Mouse (Mus musculus) natural killer cell, adult 2 months (primary cell): ENCODE data around the gene Gal3st2b.
"Not testable (repeated sequence)": the region's sequence is repeated elsewhere in the genome, so short reads cannot be mapped to it uniquely, and the experiment has no call there.

Experiments used
- DNase-seq, 2 experiments: peaks; one replicate each; pipeline ENCODE4 v3.0.0; 2022; ENCODE audit warnings: low spot score in 2 of 2

Gal3st2b gene

DNA sequence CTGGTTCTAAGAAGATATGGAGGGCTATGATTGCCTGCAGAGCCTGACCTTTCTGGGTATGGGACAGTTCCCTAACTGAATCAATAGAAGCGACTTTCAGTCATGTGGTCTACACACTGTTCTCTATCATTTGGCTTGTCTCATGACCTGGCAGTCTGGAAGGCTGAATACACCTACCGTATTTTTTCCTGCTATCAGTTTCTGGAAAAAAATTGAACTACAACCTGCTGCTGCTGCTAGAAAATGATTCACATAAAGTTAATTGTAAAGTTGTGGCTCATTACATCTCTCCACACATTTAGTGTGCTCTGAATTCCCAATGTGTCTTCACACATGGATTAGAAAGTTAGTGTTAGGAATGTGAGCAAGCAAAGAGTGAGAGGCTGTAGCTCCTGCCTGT is at the start of gene Gal3st2b:
Gal3st2b (plus strand) TSS at position 301 of the 400 bp plus-strand sequence.
- DNase-seq: not testable (repeated sequence)

DNA sequence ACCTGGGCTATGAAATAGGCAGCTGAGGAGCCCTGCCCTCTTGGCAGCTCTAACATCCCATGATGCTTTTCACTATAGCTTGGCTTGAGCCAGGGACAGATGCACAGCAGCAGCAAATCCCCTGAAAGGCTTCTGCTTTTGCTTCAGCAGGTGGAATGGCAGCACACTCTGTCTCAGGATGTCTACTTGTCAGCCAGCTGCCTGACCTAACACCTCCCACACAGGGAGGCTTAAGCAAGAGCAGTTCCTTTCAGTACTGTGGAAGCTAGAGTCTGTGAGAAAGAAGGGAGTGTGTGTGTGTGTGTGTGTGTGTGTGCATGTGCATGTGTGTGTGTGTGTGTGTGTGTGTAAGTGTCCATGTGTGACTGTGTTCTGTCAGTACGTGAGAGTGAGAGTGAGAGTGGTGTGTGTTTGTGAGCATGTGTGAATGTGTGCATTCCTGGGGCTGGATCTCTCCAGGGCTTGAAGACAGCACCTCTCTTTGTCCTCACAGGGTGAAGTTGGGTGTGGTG is 46.5 kb upstream of the Gal3st2b start:
- not testable (repeated sequence) for DNase-seq

DNA sequence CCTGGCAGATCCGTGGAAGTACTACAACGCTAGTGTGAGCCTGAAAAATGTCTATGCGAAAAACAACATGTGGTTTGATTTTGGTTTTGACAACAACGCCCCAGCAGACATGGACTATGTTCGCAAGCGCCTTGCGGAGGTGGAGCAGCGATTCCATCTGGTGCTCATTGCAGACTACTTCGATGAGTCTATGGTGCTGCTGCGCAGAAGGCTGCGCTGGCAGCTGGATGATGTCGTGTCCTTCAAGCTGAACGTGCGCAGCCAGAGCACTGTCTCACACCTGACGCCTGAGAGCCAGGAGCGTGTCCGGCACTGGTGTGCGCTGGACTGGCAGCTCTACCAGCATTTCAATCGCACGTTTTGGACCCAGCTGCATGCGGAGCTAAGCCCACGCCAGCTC is 43.7 kb upstream of the Gal3st2b start:
- not testable (repeated sequence) for DNase-seq

DNA sequence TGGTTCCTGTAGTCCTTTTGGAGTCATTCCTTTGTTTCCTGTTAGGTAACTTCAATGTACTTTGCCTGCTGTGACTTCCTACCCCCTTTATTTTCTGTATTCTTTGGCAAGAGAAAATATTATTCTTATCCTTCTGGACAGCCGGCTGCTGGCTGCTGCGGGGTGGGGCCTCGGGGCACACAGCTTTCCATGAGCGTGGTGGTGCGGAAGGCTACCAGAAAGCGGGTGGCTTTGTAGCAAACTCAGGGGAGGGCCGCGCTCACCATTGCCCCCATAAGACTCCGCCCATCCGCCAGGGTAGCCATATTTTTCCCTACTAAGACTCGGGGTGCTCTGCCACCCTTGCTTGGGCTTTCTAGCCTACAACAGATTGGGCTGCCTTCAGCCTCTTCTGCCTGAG is 36.3 kb upstream of the Gal3st2b start:
- DNase-seq: not testable (repeated sequence)

DNA sequence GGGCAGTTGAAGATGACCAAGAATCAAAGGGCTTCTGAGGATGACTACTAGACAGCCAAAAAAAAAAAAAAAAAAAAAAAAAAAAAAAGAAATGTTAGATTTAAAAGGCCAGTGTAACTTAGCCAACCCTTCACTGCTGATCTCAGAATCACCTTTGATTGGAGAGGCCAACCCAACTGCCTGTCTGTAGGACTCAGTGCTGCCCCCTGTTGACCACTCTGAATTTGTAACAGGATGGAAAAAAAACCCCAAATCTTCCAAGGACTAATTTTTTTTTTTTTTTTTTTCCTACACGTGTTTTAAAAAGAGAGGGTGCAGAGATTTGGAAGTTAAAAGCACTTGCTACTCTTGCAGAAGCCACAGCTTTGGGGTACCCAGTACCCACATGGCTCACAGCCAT is 27.2 kb upstream of the Gal3st2b start:
- not testable (repeated sequence) for DNase-seq

DNA sequence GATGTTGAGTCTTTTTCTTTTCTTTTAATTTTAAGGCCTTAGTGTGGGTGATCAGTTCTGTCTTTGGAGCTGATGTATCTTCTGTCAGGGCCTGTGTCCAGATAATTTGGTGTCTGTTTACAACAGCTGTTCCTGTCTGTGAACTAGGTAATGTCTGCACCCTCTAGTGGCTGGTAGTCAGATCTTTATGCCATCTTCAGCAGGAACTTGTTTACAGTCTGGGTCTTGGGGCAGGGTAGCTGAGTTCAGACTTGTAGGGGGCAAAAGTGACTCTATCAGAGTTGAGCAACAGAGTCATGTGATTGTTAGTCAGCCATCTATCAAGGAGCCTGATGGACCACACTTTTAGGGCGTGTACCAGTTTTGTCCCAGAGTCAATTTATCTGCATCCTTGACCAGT is 20.7 kb upstream of the Gal3st2b start:
- DNase-seq: not testable (repeated sequence)

DNA sequence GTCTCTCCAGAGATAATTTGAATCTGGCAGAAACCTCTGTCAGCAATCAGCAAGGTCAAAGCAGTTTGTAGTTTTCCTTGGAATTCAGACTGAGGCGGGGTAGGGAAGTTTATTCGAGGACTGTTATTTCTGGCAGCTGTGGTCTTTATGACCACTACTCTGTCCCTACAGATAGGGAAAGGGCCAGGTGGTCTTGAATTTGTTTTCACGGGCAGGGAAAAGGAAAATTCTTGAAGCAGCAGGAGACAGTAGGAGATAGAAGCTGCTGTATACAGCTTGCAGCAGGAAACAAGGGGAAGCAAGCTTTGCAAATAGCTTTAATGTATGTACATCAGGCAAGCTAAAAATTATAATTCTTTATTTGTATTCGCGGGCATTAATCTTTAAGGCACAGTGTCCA is 16.8 kb upstream of the Gal3st2b start:
- not testable (repeated sequence) for DNase-seq

DNA sequence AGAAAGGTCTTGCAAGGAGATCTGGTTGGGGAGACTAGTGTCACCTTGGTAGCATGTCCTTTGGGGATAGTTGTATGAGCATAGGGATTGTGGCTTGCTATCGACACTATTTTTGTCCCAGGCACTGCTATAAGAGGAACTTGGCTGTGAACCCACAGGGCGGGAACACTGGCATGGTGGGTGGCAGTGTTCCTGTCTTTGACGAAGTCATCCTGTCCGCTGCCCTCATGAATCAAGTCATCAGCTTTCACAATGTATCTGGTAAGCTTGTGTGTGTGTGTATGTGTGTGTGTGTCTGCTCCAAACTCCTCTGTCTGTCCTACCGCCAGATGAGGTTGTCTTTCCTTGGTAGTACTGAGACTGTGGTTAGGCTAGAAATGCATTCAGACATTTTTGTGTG is 11.4 kb upstream of the Gal3st2b start:
- not testable (repeated sequence) for DNase-seq

DNA sequence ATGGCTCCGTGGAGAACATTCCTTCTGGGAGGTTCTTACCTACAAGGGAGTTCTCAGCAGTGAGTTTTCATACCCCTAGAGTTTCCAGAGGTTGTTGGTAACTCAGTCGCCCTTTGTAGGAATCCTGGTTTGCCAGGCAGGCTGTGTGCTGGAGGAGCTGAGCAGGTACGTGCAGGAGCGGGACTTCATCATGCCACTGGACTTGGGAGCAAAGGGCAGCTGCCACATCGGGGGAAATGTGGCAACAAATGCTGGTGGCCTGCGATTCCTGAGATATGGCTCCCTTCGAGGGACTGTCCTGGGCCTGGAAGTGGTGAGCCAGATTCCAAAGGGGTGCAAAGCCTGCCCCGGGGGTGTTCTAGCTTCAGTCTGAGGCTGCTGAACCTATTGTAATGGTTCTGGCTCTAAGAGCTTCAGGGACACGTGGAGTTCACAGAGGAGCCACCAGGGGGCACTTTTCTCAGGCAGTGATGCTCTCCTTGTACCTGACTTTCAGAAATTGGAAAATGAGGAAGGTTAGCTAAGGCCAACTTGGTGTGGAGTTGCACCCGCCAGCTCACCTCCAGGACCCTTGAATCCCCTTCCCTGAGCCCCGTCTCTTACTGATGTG is 9.0 kb upstream of the Gal3st2b start:
- DNase-seq: not testable (repeated sequence)

DNA sequence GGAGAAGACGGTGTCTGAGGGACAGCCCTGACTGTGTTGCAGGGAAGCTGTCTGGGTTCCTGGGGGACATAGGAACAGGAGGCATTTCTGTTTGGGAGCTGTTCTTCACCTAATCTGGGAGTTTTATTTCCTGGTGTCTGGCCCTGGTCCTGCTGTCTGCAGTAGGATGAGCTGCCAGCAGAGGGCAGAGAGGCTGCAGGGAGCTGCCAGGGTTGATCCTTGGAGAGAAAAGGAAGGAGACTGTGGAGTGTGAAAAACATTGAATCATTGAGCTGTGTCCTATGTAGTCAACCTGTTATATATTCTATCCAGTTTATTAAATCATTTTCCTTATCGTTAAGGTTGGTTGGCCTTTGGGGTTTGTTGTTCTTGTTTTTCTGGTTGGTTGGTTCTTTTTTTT is 6.2 kb upstream of the Gal3st2b start:
- DNase-seq: not testable (repeated sequence)

DNA sequence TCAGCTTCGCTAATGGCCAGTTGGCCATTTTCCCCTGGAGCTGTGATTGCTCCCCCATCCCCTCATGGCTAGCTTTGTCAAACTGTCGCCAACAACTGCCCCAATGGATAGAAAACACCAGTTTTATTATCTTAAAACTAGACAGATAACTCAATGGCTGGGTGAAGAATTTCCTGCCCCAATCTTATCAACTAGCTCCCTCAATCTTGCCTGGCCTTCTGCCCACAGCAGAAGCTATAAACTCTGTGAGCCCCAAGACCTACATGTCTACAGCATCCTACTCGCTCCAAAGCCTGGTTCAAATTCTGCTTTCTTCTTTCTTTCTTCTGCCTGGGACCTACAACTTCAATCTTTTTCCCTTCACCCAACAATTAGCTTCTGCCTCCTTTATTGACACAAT is 951 bp upstream of the Gal3st2b start:
- DNase-seq: not testable (repeated sequence)

DNA sequence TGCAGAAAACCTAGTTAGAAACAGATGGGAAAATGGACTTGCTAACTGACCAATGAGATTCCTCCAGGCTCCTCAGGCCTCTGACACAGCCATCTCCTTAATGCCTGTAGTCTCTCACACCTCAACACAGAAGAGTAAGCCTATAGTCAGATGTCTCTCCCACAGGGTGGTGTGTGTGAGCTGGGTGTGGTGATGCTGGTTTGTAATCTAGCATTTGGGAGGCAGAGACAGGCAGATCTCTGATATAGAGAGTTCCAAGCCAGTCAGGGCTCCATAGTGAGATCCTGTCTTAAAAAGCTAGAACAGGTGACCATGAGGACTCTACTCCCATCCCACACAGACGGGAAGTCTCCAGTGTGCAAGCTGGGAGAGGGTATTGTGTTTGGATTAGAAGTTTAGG is 664 bp downstream of the Gal3st2b start:
- DNase-seq: not testable (repeated sequence)

DNA sequence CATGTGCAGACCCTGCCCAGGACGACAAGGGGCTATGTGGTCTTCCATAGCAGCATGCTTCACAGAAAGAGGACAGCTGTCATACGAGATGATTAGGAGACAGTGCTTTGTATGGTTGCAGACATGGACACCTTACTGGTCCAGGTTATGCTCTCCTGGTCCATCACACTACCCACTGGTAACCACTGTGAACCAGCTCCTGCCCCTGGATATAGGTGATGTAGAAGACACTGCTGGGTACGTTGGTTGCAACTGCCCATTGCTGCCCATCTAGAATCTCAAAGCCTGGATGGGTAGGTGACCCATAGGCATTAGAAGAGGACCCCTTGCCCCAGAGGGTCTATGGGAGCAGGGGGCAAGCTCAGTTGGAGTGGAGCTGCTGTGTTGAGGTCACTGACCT is 1.2 kb downstream of the Gal3st2b start:
- DNase-seq: not testable (repeated sequence)

DNA sequence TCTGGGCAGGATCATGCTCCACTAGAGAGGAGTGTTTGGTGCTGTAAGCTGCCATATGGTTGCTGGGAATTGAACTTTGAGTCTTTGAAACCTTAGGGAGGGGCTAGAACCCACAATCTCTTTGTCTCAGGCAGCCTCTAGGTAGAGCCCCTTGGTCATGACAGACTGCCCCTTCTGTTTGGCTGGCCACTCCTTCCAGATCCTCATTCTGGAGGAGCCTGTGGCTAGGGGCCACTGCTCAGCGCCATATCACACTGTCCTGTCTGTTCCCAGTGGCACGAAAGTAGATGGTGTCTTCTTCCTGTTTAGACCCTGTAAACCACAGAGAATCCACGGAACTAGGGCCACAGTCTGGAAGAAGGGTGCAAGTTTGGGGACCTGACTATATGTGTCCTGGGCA is 4.5 kb downstream of the Gal3st2b start:
- not testable (repeated sequence) for DNase-seq

DNA sequence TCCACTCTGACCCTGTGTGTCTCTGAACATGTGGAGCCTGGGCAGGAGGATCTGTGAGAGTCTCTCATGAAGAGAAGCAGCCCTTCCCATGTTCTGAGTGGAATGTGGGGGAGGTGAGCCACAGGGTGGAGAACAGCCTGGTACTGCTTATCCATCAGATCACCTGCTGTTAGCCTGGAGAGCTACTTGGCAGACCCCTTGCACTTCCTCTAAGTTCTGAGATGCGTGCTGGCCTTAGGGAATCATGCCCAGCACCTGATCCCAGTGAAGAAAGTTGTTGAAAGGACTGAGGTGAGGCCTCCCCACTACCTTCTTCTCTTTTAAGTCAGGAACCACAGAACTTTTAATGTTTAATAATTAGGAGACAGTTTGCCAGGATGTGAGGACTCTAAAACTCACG is 5.0 kb downstream of the Gal3st2b start:
- not testable (repeated sequence) for DNase-seq

DNA sequence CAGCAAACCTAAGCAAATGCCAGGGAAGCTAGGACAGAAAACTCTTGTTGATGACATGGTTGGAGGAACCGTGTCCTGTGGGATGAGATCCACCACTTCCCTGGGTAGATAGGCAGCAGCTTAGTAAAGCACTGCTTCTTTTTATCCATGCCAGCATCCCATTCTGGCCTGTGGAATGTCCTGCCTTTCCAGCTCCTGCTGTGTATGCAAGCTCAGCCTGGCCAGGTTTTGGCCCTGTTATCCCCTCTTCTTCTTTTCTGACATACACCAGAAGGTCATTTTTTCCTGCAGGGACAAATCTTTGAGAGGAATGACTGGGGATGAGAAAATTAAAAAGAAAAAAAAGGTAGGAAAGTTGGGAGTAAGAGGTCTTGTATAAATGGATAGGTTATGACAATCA is 17.3 kb downstream of the Gal3st2b start:
- DNase-seq: not testable (repeated sequence)

DNA sequence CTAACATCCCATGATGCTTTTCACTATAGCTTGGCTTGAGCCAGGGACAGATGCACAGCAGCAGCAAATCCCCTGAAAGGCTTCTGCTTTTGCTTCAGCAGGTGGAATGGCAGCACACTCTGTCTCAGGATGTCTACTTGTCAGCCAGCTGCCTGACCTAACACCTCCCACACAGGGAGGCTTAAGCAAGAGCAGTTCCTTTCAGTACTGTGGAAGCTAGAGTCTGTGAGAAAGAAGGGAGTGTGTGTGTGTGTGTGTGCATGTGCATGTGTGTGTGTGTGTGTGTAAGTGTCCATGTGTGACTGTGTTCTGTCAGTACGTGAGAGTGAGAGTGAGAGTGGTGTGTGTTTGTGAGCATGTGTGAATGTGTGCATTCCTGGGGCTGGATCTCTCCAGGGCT is 19.7 kb downstream of the Gal3st2b start:
- DNase-seq: not testable (repeated sequence)

DNA sequence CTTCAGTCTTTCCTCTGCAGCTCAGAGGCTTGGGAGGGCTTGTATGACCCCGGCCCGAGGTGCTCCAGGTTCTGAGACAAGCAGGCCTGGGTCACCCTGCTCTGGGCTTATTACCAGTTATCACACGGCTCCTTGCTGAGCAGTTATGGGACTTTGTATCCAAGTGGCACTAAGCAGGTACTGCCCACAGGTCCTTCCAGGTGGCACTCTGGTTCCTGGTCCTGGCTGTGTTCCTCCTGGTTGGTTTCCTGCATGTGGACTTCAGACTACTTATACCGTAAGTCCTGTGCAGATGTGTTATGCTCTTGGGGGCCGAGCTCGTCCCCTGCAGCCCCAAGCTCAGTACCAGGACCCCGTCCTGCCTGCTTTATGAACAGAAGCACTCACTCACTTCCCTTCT is 20.3 kb downstream of the Gal3st2b start:
- not testable (repeated sequence) for DNase-seq

DNA sequence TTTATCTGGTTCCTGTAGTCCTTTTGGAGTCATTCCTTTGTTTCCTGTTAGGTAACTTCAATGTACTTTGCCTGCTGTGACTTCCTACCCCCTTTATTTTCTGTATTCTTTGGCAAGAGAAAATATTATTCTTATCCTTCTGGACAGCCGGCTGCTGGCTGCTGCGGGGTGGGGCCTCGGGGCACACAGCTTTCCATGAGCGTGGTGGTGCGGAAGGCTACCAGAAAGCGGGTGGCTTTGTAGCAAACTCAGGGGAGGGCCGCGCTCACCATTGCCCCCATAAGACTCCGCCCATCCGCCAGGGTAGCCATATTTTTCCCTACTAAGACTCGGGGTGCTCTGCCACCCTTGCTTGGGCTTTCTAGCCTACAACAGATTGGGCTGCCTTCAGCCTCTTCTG is 31.0 kb downstream of the Gal3st2b start:
- DNase-seq: not testable (repeated sequence)

DNA sequence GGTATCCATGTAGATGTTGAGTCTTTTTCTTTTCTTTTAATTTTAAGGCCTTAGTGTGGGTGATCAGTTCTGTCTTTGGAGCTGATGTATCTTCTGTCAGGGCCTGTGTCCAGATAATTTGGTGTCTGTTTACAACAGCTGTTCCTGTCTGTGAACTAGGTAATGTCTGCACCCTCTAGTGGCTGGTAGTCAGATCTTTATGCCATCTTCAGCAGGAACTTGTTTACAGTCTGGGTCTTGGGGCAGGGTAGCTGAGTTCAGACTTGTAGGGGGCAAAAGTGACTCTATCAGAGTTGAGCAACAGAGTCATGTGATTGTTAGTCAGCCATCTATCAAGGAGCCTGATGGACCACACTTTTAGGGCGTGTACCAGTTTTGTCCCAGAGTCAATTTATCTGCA is 48.4 kb downstream of the Gal3st2b start:
- DNase-seq: not testable (repeated sequence)

DNA sequence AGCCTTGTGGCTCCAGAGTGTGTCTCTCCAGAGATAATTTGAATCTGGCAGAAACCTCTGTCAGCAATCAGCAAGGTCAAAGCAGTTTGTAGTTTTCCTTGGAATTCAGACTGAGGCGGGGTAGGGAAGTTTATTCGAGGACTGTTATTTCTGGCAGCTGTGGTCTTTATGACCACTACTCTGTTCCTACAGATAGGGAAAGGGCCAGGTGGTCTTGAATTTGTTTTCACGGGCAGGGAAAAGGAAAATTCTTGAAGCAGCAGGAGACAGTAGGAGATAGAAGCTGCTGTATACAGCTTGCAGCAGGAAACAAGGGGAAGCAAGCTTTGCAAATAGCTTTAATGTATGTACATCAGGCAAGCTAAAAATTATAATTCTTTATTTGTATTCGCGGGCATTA is 52.3 kb downstream of the Gal3st2b start:
- DNase-seq: not testable (repeated sequence)

DNA sequence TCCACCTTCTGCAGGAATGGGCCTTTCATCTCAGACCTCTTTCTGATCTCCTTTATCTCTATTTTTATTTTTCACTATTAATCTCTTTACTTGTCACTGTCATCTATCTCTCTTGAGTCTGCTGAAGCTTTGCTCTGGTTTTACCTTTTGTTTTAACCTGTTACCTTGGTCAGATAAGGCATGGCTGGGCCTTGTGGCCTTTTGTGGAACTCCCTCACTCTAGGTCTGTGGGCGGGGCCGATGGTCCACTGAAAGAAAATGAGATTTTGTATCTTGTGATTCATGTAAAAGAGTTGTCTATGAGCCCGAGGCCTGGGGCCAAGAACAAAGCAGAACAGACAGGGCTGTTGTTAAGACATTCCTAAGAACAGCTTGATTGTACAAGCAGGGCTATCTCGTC is 52.7 kb downstream of the Gal3st2b start:
- not testable (repeated sequence) for DNase-seq

DNA sequence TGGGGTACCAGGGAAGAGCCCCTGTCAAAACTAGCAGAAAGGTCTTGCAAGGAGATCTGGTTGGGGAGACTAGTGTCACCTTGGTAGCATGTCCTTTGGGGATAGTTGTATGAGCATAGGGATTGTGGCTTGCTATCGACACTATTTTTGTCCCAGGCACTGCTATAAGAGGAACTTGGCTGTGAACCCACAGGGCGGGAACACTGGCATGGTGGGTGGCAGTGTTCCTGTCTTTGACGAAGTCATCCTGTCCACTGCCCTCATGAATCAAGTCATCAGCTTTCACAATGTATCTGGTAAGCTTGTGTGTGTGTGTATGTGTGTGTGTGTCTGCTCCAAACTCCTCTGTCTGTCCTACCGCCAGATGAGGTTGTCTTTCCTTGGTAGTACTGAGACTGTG is 57.7 kb downstream of the Gal3st2b start:
- not testable (repeated sequence) for DNase-seq

DNA sequence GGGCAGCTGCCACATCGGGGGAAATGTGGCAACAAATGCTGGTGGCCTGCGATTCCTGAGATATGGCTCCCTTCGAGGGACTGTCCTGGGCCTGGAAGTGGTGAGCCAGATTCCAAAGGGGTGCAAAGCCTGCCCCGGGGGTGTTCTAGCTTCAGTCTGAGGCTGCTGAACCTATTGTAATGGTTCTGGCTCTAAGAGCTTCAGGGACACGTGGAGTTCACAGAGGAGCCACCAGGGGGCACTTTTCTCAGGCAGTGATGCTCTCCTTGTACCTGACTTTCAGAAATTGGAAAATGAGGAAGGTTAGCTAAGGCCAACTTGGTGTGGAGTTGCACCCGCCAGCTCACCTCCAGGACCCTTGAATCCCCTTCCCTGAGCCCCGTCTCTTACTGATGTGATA is 60.2 kb downstream of the Gal3st2b start:
- DNase-seq: not testable (repeated sequence)
